8 mouse cellular contexts compared by ENCODE assay signal in genomic region chr5:110839678-110840365, GRCm38 (mm10). TPM values are rescaled to one million over a fixed set of nuclear protein-coding genes. Genes with fewer than 3 reads are reported as not detected.
DNase-seq lines count a peak whose midpoint lies in the region; ATAC-seq and TF ChIP-seq lines count a peak whose summit lies in the region.

Gene Hscb, minus strand, starts transcription at chr5:110839777.
Gene Chek2, plus strand, starts transcription at chr5:110839979.

- H3K4me2 ChIP-seq in forebrain, embryonic 12.5 days: peak within 1 kb of the TSS; percentile 80
- H3K4me2 ChIP-seq in heart, postnatal 0 days (ENCODE audit: low read depth, low read length): peak within 1 kb of the TSS; percentile 86
- peak within 1 kb of the TSS; percentile 89 for H3K4me2 ChIP-seq in liver, embryonic 16.5 days (ENCODE audit: low read depth, low read length)
- H3K4me2 ChIP-seq in neural tube, embryonic 13.5 days: peak within 1 kb of the TSS; percentile 74

- DNase-seq in c-Kit-positive CD71-positive TER-119-positive erythroid progenitor cells, embryonic 14.5 days (ENCODE audit: low spot score): peak; percentile 98
- peak; percentile 99 for DNase-seq in heart, postnatal 0 days (ENCODE audit: low spot score)
- DNase-seq in kidney, postnatal 4 days: peak; percentile 98

- peak within 1 kb of the TSS; percentile 72 for H3K9ac ChIP-seq in forebrain, embryonic 12.5 days
- peak within 1 kb of the TSS; percentile 76 for H3K9ac ChIP-seq in heart, postnatal 0 days (replicated peaks; ENCODE audit: low read depth, low read length)
- peak within 1 kb of the TSS; percentile 96 for H3K9ac ChIP-seq in liver, embryonic 16.5 days (ENCODE audit: low read depth, low read length)
- H3K9ac ChIP-seq in neural tube, embryonic 13.5 days: peak within 1 kb of the TSS; percentile 77

- no peak; the same call in 1 of the 2 replicates for TF ChIP-seq CTCF in E14TG2a.4 (conservative IDR thresholded peaks at IDR 0.05; ENCODE audit: low read length)
- TF ChIP-seq CTCF in heart, postnatal 0 days (IDR thresholded peaks at IDR 0.05; ENCODE audit: low read depth): peak; percentile 33
- no peak; the same call in 1 of the 2 replicates for TF ChIP-seq CTCF in testis, adult 2 months (IDR thresholded peaks at IDR 0.05; ENCODE audit: control insufficient read depth, insufficient read depth, insufficient replicate concordance, low read depth, low read length)

- peaks cover 40% of the 10 kb centered on the region for H3K4me1 ChIP-seq in E14TG2a.4 (replicated peaks; ENCODE audit: low read depth, low read length)
- peaks cover 12% of the 10 kb centered on the region for H3K4me1 ChIP-seq in forebrain, embryonic 12.5 days
- H3K4me1 ChIP-seq in heart, postnatal 0 days (ENCODE audit: control insufficient read depth, insufficient read depth): 0 out of 2 replicates have a peak, but pooled peaks cover 6% of the 10 kb centered on the region
- peaks cover 36% of the 10 kb centered on the region for H3K4me1 ChIP-seq in liver, embryonic 16.5 days (ENCODE audit: control insufficient read depth, low read depth, low read length)
- peaks cover 16% of the 10 kb centered on the region for H3K4me1 ChIP-seq in neural tube, embryonic 13.5 days (replicated peaks)
- peaks cover 7% of the 10 kb centered on the region; the same call in 1 of the 2 replicates for H3K4me1 ChIP-seq in testis, adult 2 months (ENCODE audit: control insufficient read depth, insufficient read depth, low read length)

- H3K4me3 ChIP-seq in E14TG2a.4 (replicated peaks; ENCODE audit: low read length): peak within 1 kb of the TSS; percentile 90
- peak within 1 kb of the TSS; percentile 72 for H3K4me3 ChIP-seq in forebrain, embryonic 12.5 days (replicated peaks)
- H3K4me3 ChIP-seq in heart, postnatal 0 days (ENCODE audit: low read depth, low read length): peak within 1 kb of the TSS; percentile 85
- peak within 1 kb of the TSS; percentile 88 for H3K4me3 ChIP-seq in liver, embryonic 16.5 days (ENCODE audit: low read depth, low read length)
- peak within 1 kb of the TSS; percentile 60 for H3K4me3 ChIP-seq in neural tube, embryonic 13.5 days
- H3K4me3 ChIP-seq in testis, adult 2 months (ENCODE audit: control insufficient read depth, low read depth, low read length): peak within 1 kb of the TSS; percentile 80

- peaks cover 28% of the 10 kb centered on the region for H3K36me3 ChIP-seq in E14TG2a.4 (ENCODE audit: insufficient read depth, low read length)
- H3K36me3 ChIP-seq in forebrain, embryonic 12.5 days (replicated peaks): peaks cover 19% of the 10 kb centered on the region
- H3K36me3 ChIP-seq in heart, postnatal 0 days (replicated peaks; ENCODE audit: control insufficient read depth, insufficient read depth, low read length): peaks cover 7% of the 10 kb centered on the region; the same call in 1 of the 2 replicates
- H3K36me3 ChIP-seq in liver, embryonic 16.5 days (ENCODE audit: control insufficient read depth, insufficient read depth): peaks cover 18% of the 10 kb centered on the region
- no peaks in the 10 kb centered on the region for H3K36me3 ChIP-seq in neural tube, embryonic 13.5 days
- H3K36me3 ChIP-seq in testis, adult 2 months (ENCODE audit: control insufficient read depth, insufficient read depth, low read length): no peaks in the 10 kb centered on the region

- peak; percentile 98 for ATAC-seq in forebrain, embryonic 12.5 days (ENCODE audit: low FRiP score)
- peak; percentile 96 for ATAC-seq in heart, postnatal 0 days (ENCODE audit: insufficient read depth, low read depth)
- ATAC-seq in liver, embryonic 16.5 days (ENCODE audit: low read depth): peak; percentile 82
- peak; percentile 99 for ATAC-seq in neural tube, embryonic 13.5 days (ENCODE audit: low read depth)

- under 1% methylated on average over 41 of the region's 41 CpGs for WGBS in forebrain, embryonic 12.5 days
- under 1% methylated on average over 41 of the region's 41 CpGs for WGBS in heart, postnatal 0 days
- whole genome bisulfite sequencing in liver, embryonic 16.5 days (ENCODE audit: insufficient replicate concordance): under 1% methylated on average over 41 of the region's 41 CpGs
- under 1% methylated on average over 41 of the region's 41 CpGs for WGBS in neural tube, embryonic 13.5 days

- TF ChIP-seq POLR2A in testis, adult 2 months (IDR thresholded peaks at IDR 0.05; ENCODE audit: control insufficient read depth, low read depth, low read length): peak; percentile 71

- peak; percentile 44; the same call in 1 of the 2 replicates for TF ChIP-seq EP300 in heart, postnatal 0 days (IDR thresholded peaks at IDR 0.05; ENCODE audit: low read depth)

- no peaks in the 10 kb centered on the region for H3K9me3 ChIP-seq in E14TG2a.4 (ENCODE audit: low read length)
- no peaks in the 10 kb centered on the region for H3K9me3 ChIP-seq in forebrain, embryonic 12.5 days
- no peaks in the 10 kb centered on the region for H3K9me3 ChIP-seq in heart, postnatal 0 days (replicated peaks; ENCODE audit: control insufficient read depth, low read length)
- no peaks in the 10 kb centered on the region for H3K9me3 ChIP-seq in liver, embryonic 16.5 days (replicated peaks; ENCODE audit: control insufficient read depth, low read length)
- no peaks in the 10 kb centered on the region for H3K9me3 ChIP-seq in neural tube, embryonic 13.5 days

- H3K27me3 ChIP-seq in E14TG2a.4 (ENCODE audit: insufficient read depth, low read length): no peaks in the 10 kb centered on the region
- no peaks in the 10 kb centered on the region for H3K27me3 ChIP-seq in forebrain, embryonic 12.5 days
- no peaks in the 10 kb centered on the region for H3K27me3 ChIP-seq in heart, postnatal 0 days (ENCODE audit: control insufficient read depth, insufficient read depth, low read length)
- H3K27me3 ChIP-seq in liver, embryonic 16.5 days (ENCODE audit: control insufficient read depth, insufficient read depth, low read depth, low read length): no peaks in the 10 kb centered on the region
- H3K27me3 ChIP-seq in neural tube, embryonic 13.5 days: no peaks in the 10 kb centered on the region
- H3K27me3 ChIP-seq in testis, adult 2 months (ENCODE audit: control insufficient read depth, insufficient read depth, low read length): no peaks in the 10 kb centered on the region

- peak within 1 kb of the TSS; percentile 79 for H3K27ac ChIP-seq in forebrain, embryonic 12.5 days
- H3K27ac ChIP-seq in heart, postnatal 0 days (ENCODE audit: low read depth): peak within 1 kb of the TSS; percentile 75
- H3K27ac ChIP-seq in liver, embryonic 16.5 days (ENCODE audit: low read length): peak within 1 kb of the TSS; percentile 99
- H3K27ac ChIP-seq in neural tube, embryonic 13.5 days (replicated peaks): peak within 1 kb of the TSS; percentile 79
- peak within 1 kb of the TSS; percentile 35 for H3K27ac ChIP-seq in testis, adult 2 months (ENCODE audit: control insufficient read depth, insufficient read depth, low read depth, low read length)

RNA-seq across cellular contexts. Expression of gene Hscb, which starts in this region (rescaled TPM):
- polyA plus RNA-seq in forebrain, embryonic 12.5 days (2016; fragmentation: Nextera tagmentation; extraction: Ambion mirVana): 19.4 and 20.6 TPM in 2 replicates
- 23.0 and 42.1 TPM in 2 replicates for total RNA-seq in heart, postnatal 0 days (2014; rRNA removed; ENCODE audit: low replicate concordance)
- 23.6 and 26.5 TPM in 2 replicates for polyA plus RNA-seq in heart, postnatal 0 days (2015; fragmentation: Nextera tagmentation; extraction: Ambion mirVana)
- 58.5 and 59.1 TPM in 2 replicates for polyA plus RNA-seq in liver, embryonic 16.5 days (2015; fragmentation: Nextera tagmentation; extraction: Ambion mirVana)
- 11.0 and 16.5 TPM in 2 replicates for polyA plus RNA-seq in neural tube, embryonic 13.5 days (2015; fragmentation: Nextera tagmentation; extraction: Ambion mirVana)
- polyA plus RNA-seq in testis, adult 2 months (2012; rRNA removed): 15.8 and 16.3 TPM in 2 replicates

RNA-seq across cellular contexts. Expression of gene Chek2, which starts in this region (rescaled TPM):
- 29.2 and 34.5 TPM in 2 replicates for polyA plus RNA-seq in forebrain, embryonic 12.5 days (2016; fragmentation: Nextera tagmentation; extraction: Ambion mirVana)
- total RNA-seq in heart, postnatal 0 days (2014; rRNA removed; ENCODE audit: low replicate concordance): 2.5 and 4.8 TPM in 2 replicates
- 6.1 and 6.4 TPM in 2 replicates for polyA plus RNA-seq in heart, postnatal 0 days (2015; fragmentation: Nextera tagmentation; extraction: Ambion mirVana)
- polyA plus RNA-seq in liver, embryonic 16.5 days (2015; fragmentation: Nextera tagmentation; extraction: Ambion mirVana): 29.3 and 34.2 TPM in 2 replicates
- 5.4 and 7.2 TPM in 2 replicates for polyA plus RNA-seq in neural tube, embryonic 13.5 days (2015; fragmentation: Nextera tagmentation; extraction: Ambion mirVana)
- 1.5 and 1.7 TPM in 2 replicates for polyA plus RNA-seq in testis, adult 2 months (2012; rRNA removed)

Comparison
In these comparisons a context has a peak if more than half of its experiments do, and no peak if none do; other contexts are left out.
1. Peak in every context shown above with its lines: DNase-seq, ATAC-seq, H3K4me3 ChIP-seq and H3K27ac ChIP-seq.
2. H3K27ac ChIP-seq: peak in every context shown above with its lines; median percentile 99 in liver, embryonic 16.5 days; 79 in forebrain, embryonic 12.5 days; 79 in neural tube, embryonic 13.5 days; 75 in heart, postnatal 0 days; 35 in testis, adult 2 months.